Mouse (Mus musculus) intestine, postnatal 0 days (tissue): ENCODE data around the gene Emilin1. TPM values are rescaled to one million over a fixed set of nuclear protein-coding genes. Genes with fewer than 3 reads are reported as not detected.
"Not testable (repeated sequence)": the region's sequence is repeated elsewhere in the genome, so short reads cannot be mapped to it uniquely, and the experiment has no call there.

Source experiments
- ATAC-seq: fragments of 200-750 bp; cut with Nextera tagmentation; 2 replicates; pipeline ENCODE4 v1.8.0; 2017; ENCODE audit warnings: mild to moderate bottlenecking, moderate TSS enrichment, moderate library complexity
- H3K27ac ChIP-seq: fragments of 300-500 bp; sonication (generic); 2 replicates; pipeline ENCODE4 v1.5.1; 2014; ENCODE audit warnings: mild to moderate bottlenecking, low read depth, low read length, moderate library complexity
- H3K27me3 ChIP-seq: fragments of 300-500 bp; sonication (generic); replicated peaks from 2 replicates; pipeline ENCODE4 v1.6.1; 2014; ENCODE audit warnings: low read length, mixed read lengths; ENCODE audit not compliant: control insufficient read depth, insufficient read depth
- H3K36me3 ChIP-seq: fragments of 300-500 bp; sonication (generic); 2 replicates; pipeline ENCODE4 v1.6.1; 2014; ENCODE audit warnings: mild to moderate bottlenecking, moderate library complexity; ENCODE audit not compliant: control insufficient read depth, insufficient read depth
- H3K4me1 ChIP-seq: fragments of 300-500 bp; sonication (generic); replicated peaks from 2 replicates; pipeline ENCODE4 v1.6.1; 2014; ENCODE audit warnings: antibody characterized with exemption, low read length, mixed read lengths; ENCODE audit not compliant: control insufficient read depth, insufficient read depth
- H3K4me2 ChIP-seq: fragments of 300-500 bp; sonication (generic); replicated peaks from 2 replicates; pipeline ENCODE4 v1.6.1; 2014; ENCODE audit warnings: low read depth, mild to moderate bottlenecking, moderate library complexity
- H3K4me3 ChIP-seq: fragments of 300-500 bp; sonication (generic); 2 replicates; pipeline ENCODE4 v1.5.1; 2014; ENCODE audit warnings: low read depth, low read length
- H3K9ac ChIP-seq: fragments of 300-500 bp; sonication (generic); 2 replicates; pipeline ENCODE4 v1.6.1; 2014; ENCODE audit warnings: mild to moderate bottlenecking, low read depth, low read length
- H3K9me3 ChIP-seq: fragments of 300-500 bp; sonication (generic); 2 replicates; pipeline ENCODE4 v1.6.1; 2016; ENCODE audit warnings: mixed run types; ENCODE audit not compliant: control insufficient read depth
- CTCF ChIP-seq: sonication (generic); IDR thresholded peaks from 2 replicates; pipeline ENCODE4 v1.5.1; 2016; ENCODE audit warnings: low read depth, mild to moderate bottlenecking, control low read depth, antibody characterized with exemption, moderate library complexity
- WGBS: fragments of 180-500 bp; shearing (Covaris S2); extraction: QIAGEN DNeasy Blood & Tissue Kit; methylation state at CpG from one replicate; pipeline ENCODE4 v1.1.7; 2014; 5-methylcytosine and 5-hydroxymethylcytosine counted together
- polyA plus RNA-seq: library from polyadenylated mRNA; unstranded; fragments of >200 nt; fragmentation: Nextera tagmentation; extraction: Ambion mirVana; gene quantifications from 2 replicates; pipeline ENCODE4 v1.2.1, GENCODE M21; 2015

The Emilin1 gene
- polyA plus RNA-seq, 1 experiment from 2014 or later: 63.7 TPM

DNA sequence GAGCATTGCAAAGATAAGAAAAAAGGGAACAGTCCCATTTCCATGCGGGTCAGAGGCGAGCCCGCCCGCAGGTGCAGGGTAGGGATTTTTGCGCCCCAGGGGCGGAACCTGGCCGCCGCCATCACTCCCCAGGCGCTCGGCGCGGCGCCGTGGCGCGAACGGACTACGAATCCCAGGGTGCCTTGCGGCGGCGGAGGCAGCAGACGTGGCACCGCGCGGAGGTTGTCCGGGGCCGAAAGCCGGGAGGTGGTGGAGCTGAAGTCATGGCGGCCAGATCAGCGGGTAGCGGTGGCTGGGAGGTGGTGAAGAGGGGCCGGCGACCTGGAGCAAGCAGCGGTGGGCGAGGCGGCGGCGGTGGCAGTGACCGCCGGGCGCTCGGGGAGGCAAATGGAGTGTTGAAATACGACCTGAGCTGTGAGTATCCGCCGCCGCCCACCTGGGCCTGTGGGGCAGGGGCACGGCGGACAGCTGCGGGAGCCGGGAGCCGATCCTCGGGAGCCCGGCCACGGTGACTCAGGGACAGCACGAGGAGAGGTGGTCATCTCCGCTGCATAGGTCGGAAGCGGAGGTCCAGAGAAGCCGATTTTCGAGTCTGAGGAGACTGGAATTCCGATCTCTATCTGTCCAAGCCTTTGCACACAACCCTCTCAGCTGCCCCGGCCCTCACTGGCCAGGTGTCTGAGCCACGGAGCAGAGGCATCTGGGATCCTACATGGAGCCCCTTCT is 43.6 kb upstream of the Emilin1 start:
- Histone ChIP-seq H3K4me3 (peak overlapping the region; percentile 93), H3K27me3 (no peaks in the 10 kb centered on the region), H3K27ac (0 out of 2 replicates have a peak overlapping the region, but pooled peaks have one; percentile 37), H3K4me1 (no peaks in the 10 kb centered on the region), H3K4me2 (peak overlapping the region; percentile 64), H3K9me3 (no peaks in the 10 kb centered on the region), H3K36me3 (peaks cover 35% of the 10 kb centered on the region), H3K9ac (peak overlapping the region; percentile 96)
- no peak for TF ChIP-seq CTCF
- ATAC-seq: peak; percentile 91
- WGBS: under 1% methylated on average over 63 of the region's 63 CpGs

GRCm38 (mm10) chr5:30870131-30870406 is 43.1 kb upstream of the Emilin1 start:
- 14% methylated on average over 2 of the region's 2 CpGs for WGBS
- no peak for ATAC-seq
- no peaks in the 10 kb centered on the region for H3K27me3 ChIP-seq
- no peaks in the 10 kb centered on the region for H3K4me1 ChIP-seq
- H3K4me2 ChIP-seq: peak overlapping the region; percentile 64
- H3K9ac ChIP-seq: peak overlapping the region; percentile 96
- no peak for TF ChIP-seq CTCF
- no peaks in the 10 kb centered on the region for H3K9me3 ChIP-seq
- H3K4me3 ChIP-seq: peak overlapping the region; percentile 93
- peaks cover 39% of the 10 kb centered on the region for H3K36me3 ChIP-seq
- no peak overlapping the region for H3K27ac ChIP-seq

- WGBS: 92% methylated on average over 9 of the region's 9 CpGs
- Histone ChIP-seq H3K27me3 (no peaks in the 10 kb centered on the region), H3K9me3 (no peaks in the 10 kb centered on the region), H3K36me3 (peaks cover 64% of the 10 kb centered on the region), H3K27ac (no peak overlapping the region), H3K9ac (no peak overlapping the region), H3K4me3 (no peak overlapping the region), H3K4me2 (no peak overlapping the region), H3K4me1 (no peaks in the 10 kb centered on the region)
- no peak for TF ChIP-seq CTCF
- ATAC-seq: no peak
Observed at GRCm38 (mm10) chr5:30872574-30872973, 40.6 kb upstream of the Emilin1 start.

GRCm38 (mm10) chr5:30874365-30874764 is 38.8 kb upstream of the Emilin1 start:
- H3K4me2 ChIP-seq: no peak overlapping the region
- no peak overlapping the region for H3K4me3 ChIP-seq
- H3K36me3 ChIP-seq: peaks cover 70% of the 10 kb centered on the region
- no peak overlapping the region for H3K27ac ChIP-seq
- no peaks in the 10 kb centered on the region for H3K4me1 ChIP-seq
- no peak overlapping the region for H3K9ac ChIP-seq
- no peak for ATAC-seq
- WGBS: 90% methylated on average over 7 of the region's 7 CpGs
- no peaks in the 10 kb centered on the region for H3K27me3 ChIP-seq
- no peak for TF ChIP-seq CTCF
- no peaks in the 10 kb centered on the region for H3K9me3 ChIP-seq

DNA sequence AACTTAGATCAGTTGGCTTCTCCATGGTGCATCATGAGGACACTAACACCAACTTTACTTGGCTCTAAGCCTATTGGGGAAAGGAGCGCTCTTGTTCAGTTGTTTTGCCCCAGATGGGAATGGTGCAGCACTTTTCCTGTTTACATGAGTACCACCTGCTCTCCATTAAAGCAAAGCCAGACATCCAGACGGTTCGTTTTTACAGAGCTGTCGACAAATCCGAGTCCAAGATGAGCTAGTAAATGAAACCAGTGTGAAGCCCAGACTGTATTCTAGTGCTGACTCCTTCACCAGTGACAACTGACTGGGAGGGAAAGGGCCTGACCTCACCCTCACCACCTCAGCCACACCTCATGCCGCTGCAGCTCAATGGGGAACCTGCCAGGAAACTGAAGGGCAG is 34.6 kb upstream of the Emilin1 start:
- no peak for ATAC-seq
- no peak overlapping the region for H3K27ac ChIP-seq
- no peak overlapping the region for H3K9ac ChIP-seq

GRCm38 (mm10) chr5:30879347-30879943 is 33.8 kb upstream of the Emilin1 start:
- Histone ChIP-seq H3K4me1 (no peaks in the 10 kb centered on the region), H3K27me3 (no peaks in the 10 kb centered on the region), H3K4me2 (no peak overlapping the region), H3K4me3 (no peak overlapping the region), H3K36me3 (peaks cover 37% of the 10 kb centered on the region), H3K9me3 (no peaks in the 10 kb centered on the region), H3K27ac (no peak overlapping the region), H3K9ac (no peak overlapping the region)
- WGBS: 71% methylated on average over 5 of the region's 5 CpGs
- peak; percentile 44 for TF ChIP-seq CTCF
- no peak for ATAC-seq

More for the DNA sequence above, 34.6 kb upstream of the Emilin1 start:
- H3K36me3 ChIP-seq: peaks cover 45% of the 10 kb centered on the region
- H3K4me1 ChIP-seq: no peaks in the 10 kb centered on the region
- H3K9me3 ChIP-seq: no peaks in the 10 kb centered on the region
- no peak overlapping the region for H3K4me2 ChIP-seq
- no peaks in the 10 kb centered on the region for H3K27me3 ChIP-seq
- H3K4me3 ChIP-seq: no peak overlapping the region
- 45% methylated on average over 6 of the region's 6 CpGs for WGBS
- no peak for TF ChIP-seq CTCF

- not testable (repeated sequence) for ATAC-seq
- H3K36me3 ChIP-seq: peaks cover 13% of the 10 kb centered on the region
- 90% methylated on average over 4 of the region's 4 CpGs for WGBS
Observed at GRCm38 (mm10) chr5:30881839-30882238, 31.4 kb upstream of the Emilin1 start.

More at GRCm38 (mm10) chr5:30881839-30882238, 31.4 kb upstream of the Emilin1 start:
- H3K27ac ChIP-seq, H3K4me3 ChIP-seq, H3K9me3 ChIP-seq, H3K9ac ChIP-seq, H3K27me3 ChIP-seq, H3K4me2 ChIP-seq, H3K4me1 ChIP-seq: not testable (repeated sequence)
